Mouse (Mus musculus): ENCODE results near the gene Gprin3.

DNA sequence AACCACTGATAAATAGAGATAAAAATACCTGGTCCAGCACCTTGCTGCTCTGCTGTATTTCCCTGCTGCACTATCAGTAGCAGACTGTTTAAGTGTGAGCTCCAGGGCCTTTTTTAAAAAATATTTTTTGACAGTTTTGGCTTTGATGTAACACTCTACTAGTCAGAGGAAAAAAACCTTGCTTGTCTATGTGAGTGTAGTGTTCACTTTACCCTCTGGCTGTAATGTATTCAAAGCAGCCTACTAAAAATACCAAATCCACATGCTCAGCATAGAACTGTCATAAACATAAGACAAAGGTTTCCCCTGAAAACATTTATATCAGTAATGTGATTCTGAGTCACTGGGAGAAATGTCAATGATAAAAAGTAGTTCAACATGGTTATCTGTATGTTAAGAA is 111.0 kb downstream of the Gprin3 start:
- TF ChIP-seq CTCF (IDR thresholded peaks at IDR 0.05; ENCODE audit: insufficient read depth, low read length), result no peak
- TF ChIP-seq POLR2A (IDR thresholded peaks at IDR 0.05; ENCODE audit: borderline replicate concordance, extremely low read depth, low read depth, low read length), result no peak
